Mouse (Mus musculus) E14TG2a.4 (cell line): ENCODE results near the gene Ap3b2.

ENCODE experiments used
- CTCF ChIP-seq: conservative IDR thresholded peaks from 2 replicates; pipeline ENCODE4 v1.5.1; 2014; ENCODE audit warnings: low read length
- NANOG ChIP-seq: IDR thresholded peaks from 2 replicates; pipeline ENCODE4 v1.6.1; 2014; ENCODE audit warnings: borderline replicate concordance, low read length, mixed read lengths
- POU5F1 ChIP-seq: IDR thresholded peaks from 2 replicates; pipeline ENCODE4 v1.6.1; 2014; ENCODE audit warnings: low read length, borderline replicate concordance

GRCm38 (mm10) chr7:81493331-81494021 is at the start of gene Ap3b2:
- TF ChIP-seq CTCF (no peak), NANOG (no peak), POU5F1 (no peak)
